Mouse (Mus musculus) midbrain, embryonic 16.5 days (tissue): ENCODE results near the gene Gm9922. TPM values are rescaled to one million over a fixed set of nuclear protein-coding genes. Genes with fewer than 3 reads are reported as not detected.

Experiments
- ATAC-seq: fragments of 200-750 bp; cut with Nextera tagmentation; 2 replicates; pipeline ENCODE4 v1.8.0; 2017; ENCODE audit warnings: moderate TSS enrichment
- H3K27ac ChIP-seq: fragments of 300-500 bp; sonication (generic); 2 replicates; pipeline ENCODE4 v1.5.1; 2014; ENCODE audit warnings: mild to moderate bottlenecking, low read length, mixed read lengths
- H3K27me3 ChIP-seq: fragments of 300-500 bp; sonication (generic); 2 replicates; pipeline ENCODE4 v1.6.1; 2014; ENCODE audit warnings: low read depth, low read length, mixed read lengths; ENCODE audit not compliant: control insufficient read depth, insufficient read depth
- H3K36me3 ChIP-seq: fragments of 300-500 bp; sonication (generic); 2 replicates; pipeline ENCODE4 v1.6.1; 2014; ENCODE audit warnings: mild to moderate bottlenecking, low read length, moderate library complexity, mixed read lengths; ENCODE audit not compliant: control insufficient read depth, insufficient read depth
- H3K4me1 ChIP-seq: fragments of 300-500 bp; sonication (generic); 2 replicates; pipeline ENCODE4 v1.6.1; 2014; ENCODE audit warnings: mild to moderate bottlenecking, low read length, mixed read lengths; ENCODE audit not compliant: control insufficient read depth, insufficient read depth
- H3K4me2 ChIP-seq: fragments of 300-500 bp; sonication (generic); 2 replicates; pipeline ENCODE4 v1.6.1; 2014; ENCODE audit warnings: mild to moderate bottlenecking, low read length, mixed read lengths
- H3K4me3 ChIP-seq: fragments of 300-500 bp; sonication (generic); 2 replicates; pipeline ENCODE4 v1.5.1; 2014; ENCODE audit warnings: low read depth, mild to moderate bottlenecking, low read length, moderate library complexity, mixed read lengths
- H3K9ac ChIP-seq: fragments of 300-500 bp; sonication (generic); 2 replicates; pipeline ENCODE4 v1.6.1; 2014; ENCODE audit warnings: low read depth, low read length, mixed read lengths
- H3K9me3 ChIP-seq: fragments of 300-500 bp; sonication (generic); replicated peaks from 2 replicates; pipeline ENCODE4 v1.6.1; 2014; ENCODE audit warnings: mild to moderate bottlenecking, low read length, mixed read lengths; ENCODE audit not compliant: control insufficient read depth, poor library complexity, severe bottlenecking
- WGBS: fragments of 180-500 bp; shearing (Covaris S2); extraction: QIAGEN DNeasy Blood & Tissue Kit; methylation state at CpG from one replicate; pipeline ENCODE4 v1.1.7; 2014; 5-methylcytosine and 5-hydroxymethylcytosine counted together
- polyA plus RNA-seq: library from polyadenylated mRNA; unstranded; fragments of >200 nt; fragmentation: Nextera tagmentation; extraction: Ambion mirVana; gene quantifications from 2 replicates; pipeline ENCODE4 v1.2.1, GENCODE M21; 2015

The Gm9922 gene
- 0.50 TPM in 1 of 2 replicates, not detected in the other for polyA plus RNA-seq

DNA sequence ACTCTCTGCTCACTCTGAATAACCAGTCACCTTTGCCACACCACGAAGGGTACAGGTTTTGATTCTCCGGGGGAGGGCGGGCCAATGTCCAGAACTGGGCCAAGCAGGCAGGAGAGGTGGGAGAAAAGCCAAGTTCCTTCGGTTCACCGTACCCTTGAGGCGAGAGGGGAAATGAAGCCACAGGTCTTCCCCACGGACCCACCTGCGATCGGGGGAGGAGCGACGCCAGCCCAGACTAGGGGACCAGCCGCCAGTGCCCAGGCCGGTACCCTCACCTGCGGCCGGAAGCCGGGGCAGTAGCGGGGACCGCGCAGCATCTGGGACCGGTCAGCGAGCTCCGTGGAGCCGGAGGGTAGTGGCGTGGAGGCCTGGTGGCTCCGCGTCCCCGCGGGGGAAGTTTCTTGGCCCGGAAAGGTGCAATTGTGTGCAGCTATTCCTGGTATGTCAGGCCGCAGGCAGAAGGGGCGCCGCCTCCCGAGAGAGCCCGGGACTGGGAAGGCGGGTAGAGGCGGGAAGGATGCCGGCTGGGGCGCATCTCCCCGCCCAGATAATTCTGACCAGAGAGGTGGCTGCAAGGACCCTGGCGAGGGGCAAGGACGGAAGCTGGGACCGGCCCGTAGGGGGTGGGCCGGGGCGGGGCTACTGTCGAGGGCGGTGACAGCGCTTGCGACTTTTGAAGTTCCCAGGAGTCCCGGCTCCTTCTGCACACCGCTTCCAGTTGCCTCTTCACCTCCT, at the start of gene Gm9922, which contains the start of gene Lmo7:
TSS of gene Gm9922 (minus strand) at position 578 of the 735 bp plus-strand sequence.
TSS of gene Lmo7 (plus strand) at position 721 of the 735 bp plus-strand sequence.
- peak within 1 kb of the TSS; percentile 66 for H3K4me3 ChIP-seq
- H3K27ac ChIP-seq: no peak within 1 kb of the TSS
- peak within 1 kb of the TSS; percentile 61 for H3K9ac ChIP-seq
- peak; percentile 83 for ATAC-seq
- H3K4me2 ChIP-seq: peak within 1 kb of the TSS; percentile 100
- peaks cover 3% of the 10 kb centered on the region; the same call in 1 of the 2 replicates for H3K4me1 ChIP-seq
- WGBS: under 1% methylated on average over 47 of the region's 51 CpGs
- peaks cover 26% of the 10 kb centered on the region for H3K27me3 ChIP-seq
- H3K36me3 ChIP-seq: no peaks in the 10 kb centered on the region
- no peaks in the 10 kb centered on the region for H3K9me3 ChIP-seq

DNA sequence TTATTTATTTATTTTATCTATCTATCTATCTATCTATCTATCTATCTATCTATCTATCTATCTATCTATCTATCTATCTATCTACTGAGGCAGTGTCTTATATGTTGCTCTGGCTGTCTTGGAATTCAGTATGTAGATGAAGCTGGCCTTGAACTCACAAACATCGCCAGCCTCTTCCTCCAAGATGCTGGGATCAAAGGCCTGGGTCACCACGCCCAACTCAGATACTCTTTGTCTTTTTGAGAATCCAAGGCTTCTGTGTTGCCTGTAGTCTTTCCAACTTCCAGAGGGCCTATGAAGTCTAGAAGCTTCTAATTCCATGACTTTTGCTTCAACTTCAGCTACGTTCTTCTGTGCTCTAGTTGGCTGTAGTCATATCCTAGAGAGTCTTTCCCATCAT, 48.8 kb upstream of the Gm9922 start:
- Histone ChIP-seq H3K4me1 (no peaks in the 10 kb centered on the region), H3K4me3 (no peak overlapping the region), H3K27me3 (no peaks in the 10 kb centered on the region), H3K4me2 (no peak overlapping the region), H3K9me3 (no peaks in the 10 kb centered on the region), H3K36me3 (no peaks in the 10 kb centered on the region), H3K9ac (no peak overlapping the region), H3K27ac (no peak overlapping the region)
- ATAC-seq: no peak
- 93% methylated on average over 3 of the region's 3 CpGs for WGBS

DNA sequence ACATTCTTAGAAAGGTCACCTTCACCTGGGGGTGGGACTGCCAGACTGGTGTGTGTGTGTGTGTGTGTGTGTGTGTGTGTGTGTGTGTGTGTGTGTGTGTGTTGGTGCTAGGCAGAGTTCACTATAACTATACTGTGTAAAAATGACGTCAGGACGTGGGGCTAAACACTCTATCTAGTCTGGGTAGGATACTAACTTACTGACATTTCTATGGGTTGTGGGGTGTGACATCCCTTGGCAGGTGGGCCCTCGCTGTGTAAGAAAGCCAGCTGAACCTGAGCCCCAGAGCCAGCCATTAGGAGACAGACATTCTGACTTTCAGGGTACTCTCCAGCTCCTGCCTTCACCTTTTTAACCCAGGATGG, 47.5 kb upstream of the Gm9922 start:
- Histone ChIP-seq H3K4me3 (no peak overlapping the region), H3K4me2 (no peak overlapping the region), H3K27me3 (no peaks in the 10 kb centered on the region), H3K9ac (no peak overlapping the region), H3K27ac (no peak overlapping the region), H3K4me1 (no peaks in the 10 kb centered on the region), H3K9me3 (no peaks in the 10 kb centered on the region), H3K36me3 (no peaks in the 10 kb centered on the region)
- ATAC-seq: no peak
- 33% methylated on average over 3 of the region's 3 CpGs for WGBS

DNA sequence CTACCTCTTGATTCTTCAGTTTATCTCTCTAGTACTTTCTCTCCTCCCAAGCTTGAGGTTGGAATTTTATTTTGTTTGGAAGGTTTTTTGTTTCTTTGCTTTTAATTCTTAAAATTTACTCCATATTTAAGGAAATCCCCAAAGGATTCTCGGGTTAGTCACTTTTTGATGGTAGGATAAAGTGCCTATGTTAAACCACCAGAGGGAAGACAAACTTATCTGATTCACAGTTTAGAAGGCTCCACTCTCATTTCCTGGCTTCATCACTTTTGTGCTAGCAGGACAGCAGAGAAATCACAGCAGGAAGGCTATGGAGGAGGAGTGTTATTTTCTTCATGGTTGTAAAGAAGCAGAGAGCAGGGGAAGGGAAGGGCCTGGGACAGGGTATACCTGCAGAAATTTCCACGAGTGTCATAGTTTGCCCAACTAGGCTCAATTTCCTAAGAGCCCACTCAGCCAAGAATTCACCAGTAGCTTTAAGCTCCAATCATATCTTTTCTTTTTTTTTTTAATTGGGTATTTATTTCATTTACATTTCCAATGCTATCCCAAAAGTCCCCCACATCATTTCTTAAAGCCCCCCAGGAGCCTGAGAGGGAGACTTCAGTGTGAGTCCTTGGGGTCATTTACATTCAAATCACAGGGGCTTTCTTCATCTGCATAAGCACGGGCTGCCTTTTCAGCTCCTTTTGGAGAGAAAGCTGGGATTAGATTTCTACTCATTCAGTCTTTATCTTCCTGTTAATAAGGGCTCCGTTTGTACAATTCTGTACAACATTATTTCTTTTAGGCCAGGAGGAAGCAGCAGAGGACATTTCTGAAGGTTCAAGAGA, 46.9 kb upstream of the Gm9922 start:
- Histone ChIP-seq H3K4me3 (no peak overlapping the region), H3K4me1 (no peaks in the 10 kb centered on the region), H3K27me3 (no peaks in the 10 kb centered on the region), H3K4me2 (no peak overlapping the region), H3K27ac (no peak overlapping the region), H3K9ac (no peak overlapping the region), H3K9me3 (no peaks in the 10 kb centered on the region), H3K36me3 (no peaks in the 10 kb centered on the region)
- ATAC-seq: no peak
- WGBS: 12% methylated on average over 4 of the region's 4 CpGs

DNA sequence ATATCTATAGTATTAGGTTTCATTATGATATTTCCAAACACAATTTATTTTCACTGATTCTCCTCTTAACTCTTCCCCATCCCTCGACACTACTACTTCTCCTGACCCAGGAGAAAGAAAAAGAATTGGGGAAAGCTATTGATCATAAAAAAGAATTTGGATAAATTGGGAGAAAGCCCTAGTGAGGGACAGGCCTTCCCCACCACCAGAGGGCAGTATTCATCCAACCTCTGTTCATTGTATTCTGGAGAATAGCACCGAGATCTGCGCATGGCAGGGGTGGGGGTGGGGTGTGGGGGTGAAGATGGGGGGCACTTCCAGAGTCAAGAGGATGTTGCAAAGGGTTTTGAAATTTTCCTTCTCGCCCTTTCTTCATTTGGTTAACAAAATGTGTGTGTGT, 45.0 kb upstream of the Gm9922 start:
- Histone ChIP-seq H3K9ac (no peak overlapping the region), H3K27me3 (no peaks in the 10 kb centered on the region), H3K4me1 (no peaks in the 10 kb centered on the region), H3K27ac (no peak overlapping the region), H3K4me3 (no peak overlapping the region), H3K4me2 (no peak overlapping the region), H3K36me3 (no peaks in the 10 kb centered on the region), H3K9me3 (no peaks in the 10 kb centered on the region)
- WGBS: 65% methylated on average over 4 of the region's 4 CpGs
- no peak for ATAC-seq

DNA sequence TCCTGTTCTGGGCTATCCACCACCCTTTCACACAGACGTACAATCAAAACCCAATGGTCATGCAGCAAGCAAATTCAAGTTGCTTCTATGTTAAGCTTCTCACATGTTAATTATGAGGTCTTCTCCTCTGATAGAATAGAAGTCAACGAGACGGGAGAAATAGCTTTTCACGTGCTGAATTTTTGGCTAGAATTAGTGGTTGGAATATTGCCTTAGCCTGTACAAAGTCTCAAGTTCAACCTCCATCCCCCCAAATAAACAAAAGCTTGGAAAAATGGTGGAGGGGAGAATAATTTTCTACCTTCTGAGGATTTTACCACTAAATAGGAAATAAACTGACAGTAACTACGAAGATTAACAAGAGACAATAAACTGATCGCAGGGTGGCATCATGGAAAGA, 42.1 kb upstream of the Gm9922 start:
- H3K4me1 ChIP-seq: no peaks in the 10 kb centered on the region
- no peak overlapping the region for H3K27ac ChIP-seq
- H3K4me3 ChIP-seq: no peak overlapping the region
- no peak overlapping the region for H3K4me2 ChIP-seq
- ATAC-seq: no peak
- no peaks in the 10 kb centered on the region for H3K36me3 ChIP-seq
- H3K9me3 ChIP-seq: no peaks in the 10 kb centered on the region
- no peak overlapping the region for H3K9ac ChIP-seq
- 95% methylated on average over 6 of the region's 6 CpGs for WGBS
- no peaks in the 10 kb centered on the region for H3K27me3 ChIP-seq

DNA sequence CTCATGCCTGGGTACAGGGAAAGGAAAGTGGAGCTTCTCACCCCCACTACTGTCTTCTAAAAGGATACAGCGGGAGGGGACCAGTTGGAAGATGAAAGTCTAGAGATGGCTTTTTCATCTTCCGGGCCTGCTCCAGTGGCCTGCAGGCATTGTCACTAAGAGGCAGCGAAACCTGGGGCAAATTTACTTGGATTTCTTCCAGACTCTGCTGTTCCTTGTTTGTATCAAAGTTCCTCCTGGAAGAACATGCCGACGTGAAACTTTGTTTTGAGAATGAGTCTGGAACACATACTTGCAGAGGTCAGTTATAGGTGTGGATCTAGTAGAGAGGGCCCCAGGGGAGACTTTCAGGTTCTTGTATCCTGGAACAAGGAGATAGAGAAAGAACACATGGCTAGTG, 41.7 kb upstream of the Gm9922 start:
- 83% methylated on average over 5 of the region's 5 CpGs for WGBS
- H3K4me3 ChIP-seq: no peak overlapping the region
- H3K27me3 ChIP-seq: no peaks in the 10 kb centered on the region
- H3K9ac ChIP-seq: no peak overlapping the region
- no peaks in the 10 kb centered on the region for H3K36me3 ChIP-seq
- H3K4me2 ChIP-seq: no peak overlapping the region
- no peak for ATAC-seq
- no peaks in the 10 kb centered on the region for H3K4me1 ChIP-seq
- no peak overlapping the region for H3K27ac ChIP-seq
- H3K9me3 ChIP-seq: no peaks in the 10 kb centered on the region

DNA sequence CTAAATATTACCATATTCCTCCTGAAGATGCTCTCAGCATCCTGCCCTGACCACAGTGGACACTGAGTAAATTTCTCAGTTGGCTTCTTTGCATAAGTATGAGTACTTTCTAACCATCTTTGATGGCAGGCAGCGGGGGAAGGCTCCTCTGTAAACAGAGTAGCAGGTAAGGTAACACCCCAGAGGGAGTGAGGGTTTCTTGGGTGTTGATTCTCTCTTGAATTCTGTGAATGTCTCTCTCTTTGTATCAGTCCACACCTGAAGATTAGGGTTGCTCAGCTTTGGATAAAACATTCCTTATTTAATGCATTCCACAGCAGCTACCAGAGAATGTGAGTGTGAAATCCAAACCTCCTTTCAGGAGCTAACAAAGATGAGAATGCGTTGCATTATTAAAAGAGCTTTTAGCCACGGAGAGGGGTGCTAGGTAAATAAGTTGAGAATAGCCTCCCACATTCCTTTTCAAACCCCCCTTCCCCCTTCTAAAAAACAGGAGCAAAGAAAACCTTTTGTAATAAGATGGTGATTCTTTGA, 34.2 kb upstream of the Gm9922 start:
- Histone ChIP-seq H3K4me3 (no peak overlapping the region), H3K4me2 (no peak overlapping the region), H3K27me3 (no peaks in the 10 kb centered on the region), H3K9me3 (no peaks in the 10 kb centered on the region), H3K4me1 (no peaks in the 10 kb centered on the region), H3K36me3 (no peaks in the 10 kb centered on the region), H3K27ac (no peak overlapping the region), H3K9ac (no peak overlapping the region)
- WGBS: 20% methylated on average over 3 of the region's 3 CpGs
- ATAC-seq: no peak

DNA sequence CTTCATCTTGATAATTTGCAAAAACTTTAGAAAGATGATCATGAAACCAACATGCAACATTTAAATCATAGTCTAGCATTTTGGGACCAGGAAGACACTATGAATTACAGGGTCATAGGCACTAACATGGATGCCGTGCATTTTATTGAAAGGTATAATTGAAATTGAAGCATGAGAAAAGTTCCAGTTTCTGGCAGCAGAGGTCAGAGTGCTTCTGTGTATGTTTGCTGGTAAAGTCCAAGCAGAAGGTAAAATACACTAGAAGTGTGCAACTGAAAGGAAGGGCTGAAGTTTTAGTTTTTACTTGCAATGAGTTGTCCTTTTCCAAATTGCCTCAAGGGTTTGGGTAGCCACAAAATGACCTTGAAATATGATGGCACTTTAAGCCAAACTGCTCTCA, 32.7 kb upstream of the Gm9922 start:
- no peak for ATAC-seq
- Histone ChIP-seq H3K27ac (no peak overlapping the region), H3K9ac (no peak overlapping the region), H3K4me3 (no peak overlapping the region), H3K36me3 (no peaks in the 10 kb centered on the region), H3K9me3 (no peaks in the 10 kb centered on the region), H3K4me2 (no peak overlapping the region), H3K4me1 (no peaks in the 10 kb centered on the region), H3K27me3 (no peaks in the 10 kb centered on the region)
- WGBS: 36% methylated on average over 1 of the region's 1 CpGs
